ENCODE assay signal across 20 mouse cellular contexts in the genomic region with DNA sequence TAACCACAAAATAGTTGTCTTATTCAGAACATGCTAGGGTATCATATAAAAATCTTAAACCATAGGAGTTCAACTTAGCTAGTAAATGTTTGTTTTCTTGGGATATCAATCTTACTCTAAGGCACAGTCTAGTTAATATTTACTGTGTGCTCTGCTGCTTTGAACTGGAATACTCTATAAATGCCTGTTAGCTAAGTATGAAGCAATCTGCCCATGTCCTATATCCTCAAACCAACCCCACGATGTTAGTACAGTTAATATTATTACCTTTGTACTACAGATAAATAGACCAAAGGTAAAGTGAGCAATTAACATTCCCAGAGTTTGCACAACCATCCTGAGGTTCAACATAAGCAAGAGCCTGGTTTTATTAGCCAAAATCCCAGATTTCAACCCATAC.
DNase-seq lines count a peak whose midpoint lies in the region; ATAC-seq and TF ChIP-seq lines count a peak whose summit lies in the region.
"Had no signal": no experiment of that assay in that cellular context is flagged by ENCODE, and none has a peak within 500 bp of the region (broad histone marks: within the 10 kb centered on the region; RNA-seq: fewer than 3 reads in every experiment).

No protein-coding gene starts in this region.

- no peak for TF ChIP-seq POLR2A in kidney, adult 2 months (IDR thresholded peaks at IDR 0.05; ENCODE audit: low read depth, low read length)

- TF ChIP-seq EP300 in stomach, postnatal 0 days (optimal IDR thresholded peaks at IDR 0.05), result no peak

- no peaks in the 10 kb centered on the region for H3K27me3 ChIP-seq in kidney, adult 2 months (replicated peaks; ENCODE audit: control insufficient read depth, insufficient read depth, low read length)
- no peaks in the 10 kb centered on the region for H3K27me3 ChIP-seq in kidney, postnatal 0 days (ENCODE audit: insufficient read depth, low read length)
- H3K27me3 ChIP-seq in intestine, embryonic 16.5 days (replicated peaks; ENCODE audit: control insufficient read depth, insufficient read depth, low read length), result no peaks in the 10 kb centered on the region
- H3K27me3 ChIP-seq in stomach, postnatal 0 days (ENCODE audit: control insufficient read depth, insufficient read depth, low read length), result no peaks in the 10 kb centered on the region
- H3K27me3 ChIP-seq: embryonic facial prominence, embryonic 13.5 days; forebrain, embryonic 12.5 days; heart, embryonic 13.5 days had no signal

- H3K9ac ChIP-seq in kidney, postnatal 0 days (ENCODE audit: low read depth, low read length), result no peak overlapping the region
- H3K9ac ChIP-seq in intestine, embryonic 16.5 days (ENCODE audit: low read depth, low read length), result no peak overlapping the region
- no peak overlapping the region for H3K9ac ChIP-seq in stomach, postnatal 0 days (ENCODE audit: low read length)
- H3K9ac ChIP-seq: embryonic facial prominence, embryonic 13.5 days; forebrain, embryonic 12.5 days; heart, embryonic 13.5 days had no signal

- no peaks in the 10 kb centered on the region for H3K36me3 ChIP-seq in kidney, adult 2 months (ENCODE audit: control insufficient read depth, insufficient read depth, low read length)
- H3K36me3 ChIP-seq in kidney, postnatal 0 days (ENCODE audit: insufficient read depth, low read length), result no peaks in the 10 kb centered on the region
- H3K36me3 ChIP-seq in intestine, embryonic 16.5 days (ENCODE audit: control insufficient read depth, insufficient read depth, low read length), result no peaks in the 10 kb centered on the region
- H3K36me3 ChIP-seq in stomach, postnatal 0 days (ENCODE audit: control insufficient read depth, insufficient read depth, low read length), result no peaks in the 10 kb centered on the region
- H3K36me3 ChIP-seq: embryonic facial prominence, embryonic 13.5 days; forebrain, embryonic 12.5 days; G1E; heart, embryonic 13.5 days had no signal

- peak; percentile 7 for DNase-seq in kidney, adult 2 months
- DNase-seq in kidney, postnatal 25 days, result no peak
- DNase-seq in kidney, postnatal 0 days (ENCODE audit: low spot score), result peak; percentile 28
- no peak for DNase-seq in kidney, postnatal 4 days
- DNase-seq in stomach, postnatal 0 days (ENCODE audit: low spot score), result no peak
- DNase-seq in frontal cortex, adult 2 months (ENCODE audit: extremely low spot score in 1 of 2, low spot score in 1 of 2), result no peak
- DNase-seq: adrenal gland, adult 8-10 months; B cell, adult 2 months; cerebellum, adult 11 months; cerebellum, adult 9-10 months; cerebellum, postnatal 36 days; gastrocnemius, postnatal 14 days; heart, postnatal 36 days had no signal

- H3K4me2 ChIP-seq in kidney, postnatal 0 days (ENCODE audit: low read length), result no peak overlapping the region
- H3K4me2 ChIP-seq in intestine, embryonic 16.5 days (ENCODE audit: low read depth, low read length), result no peak overlapping the region
- no peak overlapping the region for H3K4me2 ChIP-seq in stomach, postnatal 0 days (replicated peaks; ENCODE audit: low read depth)
- H3K4me2 ChIP-seq: embryonic facial prominence, embryonic 13.5 days; forebrain, embryonic 12.5 days; heart, embryonic 13.5 days had no signal

- H3K27ac ChIP-seq in kidney, adult 2 months (ENCODE audit: insufficient read depth, low read depth, low read length), result no peak overlapping the region
- no peak overlapping the region for H3K27ac ChIP-seq in kidney, postnatal 0 days
- peak overlapping the region; percentile 76; the same call in 1 of the 2 replicates for H3K27ac ChIP-seq in intestine, embryonic 16.5 days (ENCODE audit: low read length)
- H3K27ac ChIP-seq in stomach, postnatal 0 days (replicated peaks), result no peak overlapping the region
- H3K27ac ChIP-seq: embryonic facial prominence, embryonic 13.5 days; forebrain, embryonic 12.5 days; heart, embryonic 13.5 days had no signal

- no peaks in the 10 kb centered on the region for H3K9me3 ChIP-seq in kidney, postnatal 0 days (replicated peaks; ENCODE audit: low read length)
- H3K9me3 ChIP-seq in intestine, embryonic 16.5 days (ENCODE audit: control insufficient read depth, low read length), result no peaks in the 10 kb centered on the region
- no peaks in the 10 kb centered on the region for H3K9me3 ChIP-seq in stomach, postnatal 0 days (ENCODE audit: control insufficient read depth, low read length)
- H3K9me3 ChIP-seq: embryonic facial prominence, embryonic 13.5 days; forebrain, embryonic 12.5 days; heart, embryonic 13.5 days had no signal

- 35% methylated on average over 1 of the region's 1 CpGs for WGBS in kidney, adult 2 months
- WGBS in kidney, postnatal 0 days, result 57% methylated on average over 1 of the region's 1 CpGs
- WGBS in intestine, embryonic 16.5 days, result 65% methylated on average over 1 of the region's 1 CpGs
- 53% methylated on average over 1 of the region's 1 CpGs for WGBS in stomach, postnatal 0 days

- no peak for TF ChIP-seq CTCF in kidney, adult 2 months (conservative IDR thresholded peaks at IDR 0.05; ENCODE audit: insufficient read depth, insufficient read length, low read depth, low read length)
- TF ChIP-seq CTCF in kidney, postnatal 0 days (IDR thresholded peaks at IDR 0.05; ENCODE audit: low read depth), result no peak
- TF ChIP-seq CTCF in stomach, postnatal 0 days (IDR thresholded peaks at IDR 0.05; ENCODE audit: low read depth), result no peak

- no peak overlapping the region for H3K4me3 ChIP-seq in kidney, adult 2 months (ENCODE audit: insufficient read depth, low read depth, low read length)
- H3K4me3 ChIP-seq in kidney, postnatal 0 days (replicated peaks; ENCODE audit: low read depth, low read length), result no peak overlapping the region
- no peak overlapping the region for H3K4me3 ChIP-seq in intestine, embryonic 16.5 days (ENCODE audit: low read length)
- no peak overlapping the region for H3K4me3 ChIP-seq in stomach, postnatal 0 days (ENCODE audit: low read depth, low read length)
- H3K4me3 ChIP-seq: embryonic facial prominence, embryonic 13.5 days; forebrain, embryonic 12.5 days; heart, embryonic 13.5 days had no signal

- no peaks in the 10 kb centered on the region for H3K4me1 ChIP-seq in kidney, adult 2 months (ENCODE audit: control insufficient read depth, insufficient read depth, low read length)
- no peaks in the 10 kb centered on the region for H3K4me1 ChIP-seq in kidney, postnatal 0 days (replicated peaks; ENCODE audit: insufficient read depth, low read length)
- peaks cover 5% of the 10 kb centered on the region; the same call in 1 of the 2 replicates for H3K4me1 ChIP-seq in intestine, embryonic 16.5 days (ENCODE audit: control insufficient read depth, insufficient read depth, low read length)
- H3K4me1 ChIP-seq in stomach, postnatal 0 days (replicated peaks; ENCODE audit: control insufficient read depth, insufficient read depth), result no peaks in the 10 kb centered on the region
- H3K4me1 ChIP-seq: embryonic facial prominence, embryonic 13.5 days; forebrain, embryonic 12.5 days; heart, embryonic 13.5 days had no signal

- ATAC-seq in kidney, postnatal 0 days (replicated peaks; ENCODE audit: low FRiP score, low read depth), result peak; percentile 87
- ATAC-seq in intestine, embryonic 16.5 days, result peak; percentile 97
- ATAC-seq in stomach, postnatal 0 days (ENCODE audit: low FRiP score, low TSS enrichment), result peak; percentile 75; the same call in 1 of the 2 replicates
- ATAC-seq: CD4-positive, CD25-positive, alpha-beta regulatory T cell, adult 4 months; forebrain, embryonic 16.5 days had no signal

Comparison
In these comparisons a context has a peak if more than half of its experiments do, and no peak if none do; other contexts are left out.
1. DNase-seq: peak in kidney, adult 2 months (single experiment) and kidney, postnatal 0 days (single experiment); none in kidney, postnatal 25 days (0 of 2), kidney, postnatal 4 days (0 of 2), stomach, postnatal 0 days (single experiment) and frontal cortex, adult 2 months (0 of 2).
2. Peak in every context shown above with its lines, with median percentiles within 50 percentile points of each other: ATAC-seq.